Mouse (Mus musculus) sigmoid colon, adult 10 weeks (tissue): ENCODE measurements around the gene Synpr. TPM values are rescaled to one million over a fixed set of nuclear protein-coding genes. Genes with fewer than 3 reads are reported as not detected.

Experiments used
- polyA plus RNA-seq: library from polyadenylated mRNA; stranded (reverse); fragments of 350-450 nt; fragmentation: Illumina TruSeq; extraction: RNeasy Lipid Tissue Mini Kit (QIAGEN cat#74804); gene quantifications from one replicate; pipeline ENCODE4 v1.2.3, GENCODE M21; 2014; ENCODE audit warnings: low read depth, low replicate concordance

Gene Synpr
- polyA plus RNA-seq = 1.4 TPM

GRCm38 (mm10) chr14:13284091-13284844, at the start of gene Synpr:
TSS of gene Synpr (plus strand) at chr14:13284780.

